Mouse (Mus musculus): ENCODE results near the gene Tnfrsf17. TPM values are rescaled to one million over a fixed set of nuclear protein-coding genes. Genes with fewer than 3 reads are reported as not detected.
A peak's percentile ranks its signal among the peaks of the same experiment; 100 is the strongest.
"Not testable (repeated sequence)": the region's sequence is repeated elsewhere in the genome, so short reads cannot be mapped to it uniquely, and the experiment has no call there.

Gene Tnfrsf17
- polyA plus RNA-seq, 1 experiment from 2014 or later = not detected

DNA sequence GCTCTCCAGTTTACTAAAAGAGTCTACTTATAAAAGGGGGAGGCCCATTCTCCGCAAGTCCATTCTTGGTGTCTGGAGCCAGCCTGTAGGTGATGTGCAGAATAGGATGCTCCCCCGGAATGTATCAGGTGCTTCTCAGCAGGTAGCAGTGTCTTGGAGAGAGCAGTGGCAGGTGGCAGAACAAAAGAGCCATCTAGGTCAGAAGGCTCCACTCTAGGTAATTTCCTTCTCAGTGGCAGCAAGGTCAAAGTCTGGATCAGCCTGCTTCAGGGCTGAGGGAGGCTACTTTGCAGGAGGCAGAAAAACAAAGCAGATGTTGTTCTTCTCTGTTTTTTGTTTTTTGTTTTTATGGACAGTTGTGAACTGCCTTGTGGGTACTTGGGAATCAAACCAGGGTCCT is 47.0 kb downstream of the Tnfrsf17 start:
- not testable (repeated sequence) for DNase-seq; H3K9ac ChIP-seq (replicated peaks; ENCODE audit: low read length); H3K4me3 ChIP-seq (replicated peaks; ENCODE audit: low read depth, low read length); H3K27ac ChIP-seq (replicated peaks; ENCODE audit: low read depth, low read length); H3K27me3 ChIP-seq (ENCODE audit: control insufficient read depth, insufficient read depth, low read length); H3K9me3 ChIP-seq (ENCODE audit: control insufficient read depth, low read length); H3K4me1 ChIP-seq (ENCODE audit: control insufficient read depth, insufficient read depth, low read length); ATAC-seq (ENCODE audit: low FRiP score, low TSS enrichment); H3K4me2 ChIP-seq (ENCODE audit: low read length); H3K36me3 ChIP-seq (ENCODE audit: control insufficient read depth, insufficient read depth, low read length)
- 76% methylated on average over 2 of the region's 2 CpGs for WGBS

DNA sequence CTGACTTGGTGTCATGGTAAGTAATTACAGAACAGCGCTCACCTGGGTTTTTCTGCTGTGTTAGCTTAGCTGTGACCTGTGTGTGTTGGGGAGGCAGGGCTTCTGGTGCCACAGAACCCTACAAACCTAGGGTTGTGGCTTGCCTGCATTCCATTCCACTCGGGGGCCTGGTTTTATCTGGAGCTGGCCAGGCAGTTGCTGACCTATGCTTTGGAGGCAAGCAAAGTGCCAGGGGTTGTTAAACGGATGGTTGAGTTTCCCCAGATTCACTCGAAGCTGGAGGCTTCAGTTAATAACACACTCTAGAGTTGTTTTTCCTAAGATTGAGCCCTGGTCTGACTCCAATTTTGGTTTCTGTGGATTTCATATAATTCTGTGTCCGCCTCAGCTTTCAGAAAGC is 52.0 kb downstream of the Tnfrsf17 start:
- ATAC-seq (ENCODE audit: low FRiP score, low TSS enrichment) (no peak), DNase-seq (no peak)
- no peaks in the 10 kb centered on the region for H3K27me3 ChIP-seq (ENCODE audit: control insufficient read depth, insufficient read depth, low read length)
- WGBS = 76% methylated on average over 5 of the region's 5 CpGs
- 0 out of 2 replicates have a peak, but pooled peaks cover 4% of the 10 kb centered on the region for H3K36me3 ChIP-seq (ENCODE audit: control insufficient read depth, insufficient read depth, low read length)
- H3K27ac ChIP-seq (replicated peaks; ENCODE audit: low read depth, low read length) = no peak overlapping the region
- H3K4me2 ChIP-seq (ENCODE audit: low read length) = no peak overlapping the region
- H3K4me1 ChIP-seq (ENCODE audit: control insufficient read depth, insufficient read depth, low read length) = peaks cover 17% of the 10 kb centered on the region
- no peak overlapping the region for H3K9ac ChIP-seq (replicated peaks; ENCODE audit: low read length)
- H3K4me3 ChIP-seq (replicated peaks; ENCODE audit: low read depth, low read length) = no peak overlapping the region
- no peaks in the 10 kb centered on the region for H3K9me3 ChIP-seq (ENCODE audit: control insufficient read depth, low read length)

DNA sequence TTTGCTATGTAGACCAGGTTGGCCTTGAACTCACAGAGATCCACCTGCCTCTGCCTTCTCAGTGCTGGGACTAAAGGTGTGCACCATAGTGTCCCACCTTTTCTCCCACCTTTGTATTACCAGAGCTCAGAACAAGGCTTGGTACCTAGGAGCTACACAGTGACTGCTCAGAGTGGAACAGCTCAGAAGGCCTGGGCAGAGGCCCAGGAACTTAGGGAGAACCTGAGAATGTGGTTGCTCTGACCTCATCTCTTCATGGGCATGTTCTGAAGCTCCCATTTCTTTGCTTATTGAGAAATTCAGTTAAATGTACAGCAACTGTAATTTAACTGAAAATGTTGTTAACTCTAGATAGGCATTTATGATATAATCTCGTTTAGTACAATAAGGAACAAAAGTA is 53.2 kb downstream of the Tnfrsf17 start:
- 0 out of 2 replicates have a peak, but pooled peaks cover 4% of the 10 kb centered on the region for H3K36me3 ChIP-seq (ENCODE audit: control insufficient read depth, insufficient read depth, low read length)
- 63% methylated on average over 1 of the region's 1 CpGs for WGBS
- ATAC-seq (ENCODE audit: low FRiP score, low TSS enrichment) = no peak
- H3K9ac ChIP-seq (replicated peaks; ENCODE audit: low read length) = no peak overlapping the region
- H3K27ac ChIP-seq (replicated peaks; ENCODE audit: low read depth, low read length) = no peak overlapping the region
- no peak overlapping the region for H3K4me3 ChIP-seq (replicated peaks; ENCODE audit: low read depth, low read length)
- no peaks in the 10 kb centered on the region for H3K27me3 ChIP-seq (ENCODE audit: control insufficient read depth, insufficient read depth, low read length)
- H3K9me3 ChIP-seq (ENCODE audit: control insufficient read depth, low read length) = no peaks in the 10 kb centered on the region
- H3K4me2 ChIP-seq (ENCODE audit: low read length) = no peak overlapping the region
- peaks cover 17% of the 10 kb centered on the region for H3K4me1 ChIP-seq (ENCODE audit: control insufficient read depth, insufficient read depth, low read length)
- DNase-seq = no peak

DNA sequence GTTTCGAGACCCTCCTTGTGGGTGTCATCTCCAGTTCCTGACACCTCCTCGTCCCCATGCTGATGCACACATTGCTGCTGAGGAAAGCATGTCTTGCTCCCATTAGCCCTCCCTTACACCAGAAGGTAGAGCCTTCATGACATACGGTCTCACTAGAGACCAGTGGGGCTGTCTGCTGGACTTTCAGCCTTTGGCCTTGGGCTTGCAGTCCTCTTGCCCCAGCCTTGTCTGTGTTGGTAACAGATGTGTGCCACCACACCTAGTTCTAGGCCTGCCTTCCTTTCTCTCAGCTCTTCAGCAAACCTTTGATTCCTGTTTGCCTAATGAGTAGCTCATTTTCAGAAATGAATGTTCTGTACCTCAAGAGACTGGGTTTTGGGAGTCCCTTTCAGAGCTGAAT is 54.8 kb downstream of the Tnfrsf17 start:
- no peak for DNase-seq
- no peaks in the 10 kb centered on the region for H3K27me3 ChIP-seq (ENCODE audit: control insufficient read depth, insufficient read depth, low read length)
- 92% methylated on average over 3 of the region's 3 CpGs for WGBS
- H3K4me3 ChIP-seq (replicated peaks; ENCODE audit: low read depth, low read length) = no peak overlapping the region
- no peak overlapping the region for H3K9ac ChIP-seq (replicated peaks; ENCODE audit: low read length)
- H3K4me1 ChIP-seq (ENCODE audit: control insufficient read depth, insufficient read depth, low read length) = peaks cover 17% of the 10 kb centered on the region
- H3K4me2 ChIP-seq (ENCODE audit: low read length) = no peak overlapping the region
- H3K36me3 ChIP-seq (ENCODE audit: control insufficient read depth, insufficient read depth, low read length) = 0 out of 2 replicates have a peak, but pooled peaks cover 4% of the 10 kb centered on the region
- no peak overlapping the region for H3K27ac ChIP-seq (replicated peaks; ENCODE audit: low read depth, low read length)
- H3K9me3 ChIP-seq (ENCODE audit: control insufficient read depth, low read length) = no peaks in the 10 kb centered on the region
- no peak for ATAC-seq (ENCODE audit: low FRiP score, low TSS enrichment)

DNA sequence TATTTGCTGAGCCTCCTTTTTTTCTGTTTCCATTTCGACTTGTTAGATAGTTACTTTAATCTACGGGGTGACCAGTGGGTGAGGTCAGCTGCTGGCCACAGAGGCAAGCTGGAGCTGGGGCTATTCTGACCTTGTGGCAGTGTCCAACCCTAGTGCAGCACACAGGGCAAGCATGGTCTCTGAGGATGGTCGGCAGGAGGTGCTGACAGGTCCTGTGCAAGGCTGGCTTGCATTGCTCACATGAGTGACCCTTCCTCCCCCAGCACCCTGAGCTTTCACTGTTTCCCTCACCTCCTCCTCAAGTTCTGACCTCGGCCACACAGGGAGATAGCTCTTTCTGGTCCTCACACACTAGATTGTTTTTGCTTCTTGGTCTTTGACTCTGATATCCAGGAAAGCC is 55.5 kb downstream of the Tnfrsf17 start:
- Histone ChIP-seq H3K4me3 (replicated peaks; ENCODE audit: low read depth, low read length) (no peak overlapping the region), H3K9me3 (ENCODE audit: control insufficient read depth, low read length) (no peaks in the 10 kb centered on the region), H3K4me2 (ENCODE audit: low read length) (no peak overlapping the region), H3K4me1 (ENCODE audit: control insufficient read depth, insufficient read depth, low read length) (peaks cover 17% of the 10 kb centered on the region), H3K27me3 (ENCODE audit: control insufficient read depth, insufficient read depth, low read length) (no peaks in the 10 kb centered on the region), H3K36me3 (ENCODE audit: control insufficient read depth, insufficient read depth, low read length) (0 out of 2 replicates have a peak, but pooled peaks cover 4% of the 10 kb centered on the region), H3K27ac (replicated peaks; ENCODE audit: low read depth, low read length) (peak overlapping the region; percentile 39; the same call in 1 of the 2 replicates), H3K9ac (replicated peaks; ENCODE audit: low read length) (no peak overlapping the region; the same call in 1 of the 2 replicates)
- ATAC-seq (ENCODE audit: low FRiP score, low TSS enrichment) = no peak
- 41% methylated on average over 4 of the region's 4 CpGs for WGBS
- no peak for DNase-seq

DNA sequence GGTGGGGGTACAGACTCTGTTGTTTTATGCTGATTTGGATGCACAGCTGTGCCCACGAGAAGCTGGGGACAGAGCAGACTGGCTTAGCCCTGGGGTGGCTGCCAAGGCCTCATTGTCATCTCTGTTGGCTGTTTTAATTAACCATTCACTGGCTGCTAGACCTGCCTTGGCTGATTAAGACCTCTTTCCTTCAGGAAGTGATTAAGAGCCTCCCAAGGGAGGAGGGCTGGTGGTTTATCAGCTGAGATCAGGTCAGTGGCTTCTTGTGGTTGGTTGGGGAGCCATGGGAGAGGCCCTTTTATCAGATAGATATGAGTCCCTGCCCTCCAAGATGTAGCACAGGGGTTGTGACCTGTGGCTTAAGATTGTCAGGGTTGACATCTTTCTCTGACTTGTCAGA is 56.0 kb downstream of the Tnfrsf17 start:
- H3K4me3 ChIP-seq (replicated peaks; ENCODE audit: low read depth, low read length) = no peak overlapping the region
- H3K27ac ChIP-seq (replicated peaks; ENCODE audit: low read depth, low read length) = peak overlapping the region; percentile 39; the same call in 1 of the 2 replicates
- no peaks in the 10 kb centered on the region for H3K9me3 ChIP-seq (ENCODE audit: control insufficient read depth, low read length)
- peak; percentile 78 for DNase-seq
- H3K4me2 ChIP-seq (ENCODE audit: low read length) = no peak overlapping the region
- peak; percentile 81; the same call in 1 of the 2 replicates for ATAC-seq (ENCODE audit: low FRiP score, low TSS enrichment)
- no peak overlapping the region; the same call in 1 of the 2 replicates for H3K9ac ChIP-seq (replicated peaks; ENCODE audit: low read length)
- 0% methylated on average over 1 of the region's 1 CpGs for WGBS
- peaks cover 17% of the 10 kb centered on the region for H3K4me1 ChIP-seq (ENCODE audit: control insufficient read depth, insufficient read depth, low read length)
- H3K27me3 ChIP-seq (ENCODE audit: control insufficient read depth, insufficient read depth, low read length) = no peaks in the 10 kb centered on the region
- H3K36me3 ChIP-seq (ENCODE audit: control insufficient read depth, insufficient read depth, low read length) = 0 out of 2 replicates have a peak, but pooled peaks cover 4% of the 10 kb centered on the region

Other genes starting within 250 kb of the Tnfrsf17 start
- gene Litaf, start 247.7 kb upstream of the Tnfrsf17 start, polyA plus RNA-seq (2014; fragmentation: Nextera tagmentation; extraction: Ambion mirVana) = 20.7 and 32.0 TPM in 2 replicates
- 28.7 and 34.6 TPM in 2 replicates for gene Txndc11, start 179.2 kb upstream of the Tnfrsf17 start, polyA plus RNA-seq (2014; fragmentation: Nextera tagmentation; extraction: Ambion mirVana)
- gene Zc3h7a, start 137.4 kb upstream of the Tnfrsf17 start, polyA plus RNA-seq (2014; fragmentation: Nextera tagmentation; extraction: Ambion mirVana) = 62.6 and 80.2 TPM in 2 replicates
- gene Rsl1d1, start 110.5 kb upstream of the Tnfrsf17 start, polyA plus RNA-seq (2014; fragmentation: Nextera tagmentation; extraction: Ambion mirVana) = 139 and 167 TPM in 2 replicates
- 56.3 and 61.3 TPM in 2 replicates for gene Gspt1, start 59.5 kb upstream of the Tnfrsf17 start, polyA plus RNA-seq (2014; fragmentation: Nextera tagmentation; extraction: Ambion mirVana)
- gene Snx29, start 9.1 kb downstream of the Tnfrsf17 start, polyA plus RNA-seq (2014; fragmentation: Nextera tagmentation; extraction: Ambion mirVana) = 12.2 and 16.1 TPM in 2 replicates